Mouse (Mus musculus) neural tube, embryonic 13.5 days (tissue): ENCODE results near the gene Ppp4r1. TPM values are rescaled to one million over a fixed set of nuclear protein-coding genes. Genes with fewer than 3 reads are reported as not detected.
A peak's percentile ranks its signal among the peaks of the same experiment; 100 is the strongest.

Experiments
- ATAC-seq: fragments of 200-750 bp; cut with Nextera tagmentation; 2 replicates; pipeline ENCODE4 v1.8.0; 2017; ENCODE audit warnings: low read depth, mild to moderate bottlenecking, moderate TSS enrichment, moderate library complexity
- H3K27ac ChIP-seq: fragments of 300-500 bp; sonication (generic); replicated peaks from 2 replicates; pipeline ENCODE4 v1.5.1; 2015; ENCODE audit warnings: moderate library complexity, mild to moderate bottlenecking, inconsistent platforms
- H3K27me3 ChIP-seq: fragments of 300-500 bp; sonication (generic); 2 replicates; pipeline ENCODE4 v1.6.1; 2015; ENCODE audit warnings: mild to moderate bottlenecking, inconsistent platforms
- H3K36me3 ChIP-seq: fragments of 300-500 bp; sonication (generic); 2 replicates; pipeline ENCODE4 v1.6.1; 2015; ENCODE audit warnings: mild to moderate bottlenecking, inconsistent platforms
- H3K4me1 ChIP-seq: fragments of 300-500 bp; sonication (generic); replicated peaks from 2 replicates; pipeline ENCODE4 v1.6.1; 2015; ENCODE audit warnings: inconsistent platforms
- H3K4me2 ChIP-seq: fragments of 300-500 bp; sonication (generic); 2 replicates; pipeline ENCODE4 v1.6.1; 2015; ENCODE audit warnings: inconsistent platforms, mild to moderate bottlenecking, moderate library complexity
- H3K4me3 ChIP-seq: fragments of 300-500 bp; sonication (generic); 2 replicates; pipeline ENCODE4 v1.5.1; 2015; ENCODE audit warnings: mild to moderate bottlenecking, inconsistent platforms
- H3K9ac ChIP-seq: fragments of 300-500 bp; sonication (generic); 2 replicates; pipeline ENCODE4 v1.6.1; 2015; ENCODE audit warnings: moderate library complexity, mild to moderate bottlenecking, inconsistent platforms
- H3K9me3 ChIP-seq: fragments of 300-500 bp; sonication (generic); 2 replicates; pipeline ENCODE4 v1.6.1; 2016; ENCODE audit warnings: inconsistent platforms
- WGBS: fragments of 180-500 bp; shearing (Covaris S2); methylation state at CpG from one replicate; pipeline ENCODE4 v1.1.7; 2015; 5-methylcytosine and 5-hydroxymethylcytosine counted together
- polyA plus RNA-seq: library from polyadenylated mRNA; unstranded; fragments of >200 nt; fragmentation: Nextera tagmentation; extraction: Ambion mirVana; gene quantifications from 2 replicates; pipeline ENCODE4 v1.2.1, GENCODE M21; 2015

The Ppp4r1 gene
- polyA plus RNA-seq, 1 experiment from 2014 or later: 44.7 TPM

DNA sequence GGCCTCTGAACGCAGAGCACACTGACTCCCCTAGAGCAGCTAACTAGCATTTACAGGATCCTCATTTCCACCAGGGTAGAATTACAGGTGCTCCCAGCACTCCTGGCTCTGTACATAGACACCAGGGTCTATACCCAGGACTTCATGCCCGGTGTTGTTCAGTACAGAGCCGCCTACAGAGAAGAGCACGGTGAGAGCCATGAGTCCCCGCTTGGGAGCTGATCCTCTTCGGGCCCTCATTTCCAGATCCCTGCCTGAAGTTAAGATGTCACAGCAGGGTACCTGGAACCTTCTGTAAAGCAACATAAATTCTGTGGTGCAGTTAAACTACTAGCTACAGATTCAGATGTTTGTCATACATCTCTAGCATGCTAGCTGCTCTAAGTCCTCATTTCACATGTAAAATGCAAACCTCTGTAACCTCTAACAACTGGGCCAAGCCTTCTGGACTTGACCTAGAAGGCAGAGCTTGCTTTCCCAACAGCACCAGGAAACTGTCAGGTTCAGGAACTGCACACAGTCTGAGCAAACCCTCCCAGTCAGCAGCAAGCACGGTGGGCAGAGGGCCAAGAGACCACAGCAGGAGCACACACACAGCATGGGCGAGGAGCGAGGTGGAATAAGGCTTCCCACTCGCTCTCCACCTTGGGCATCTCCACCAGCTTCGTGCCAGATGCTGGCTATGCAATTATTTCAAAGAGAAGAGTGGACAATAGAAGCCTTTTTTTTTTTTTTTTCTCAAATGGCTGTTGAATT is 65.5 kb downstream of the Ppp4r1 start:
- H3K9ac ChIP-seq: peak overlapping the region; percentile 12; the same call in 1 of the 2 replicates
- H3K4me3 ChIP-seq: no peak overlapping the region
- no peaks in the 10 kb centered on the region for H3K9me3 ChIP-seq
- no peak overlapping the region for H3K4me2 ChIP-seq
- no peaks in the 10 kb centered on the region for H3K27me3 ChIP-seq
- peak overlapping the region; percentile 46 for H3K27ac ChIP-seq
- peaks cover 17% of the 10 kb centered on the region for H3K4me1 ChIP-seq
- H3K36me3 ChIP-seq: peaks cover 72% of the 10 kb centered on the region
- no peak for ATAC-seq
- 71% methylated on average over 11 of the region's 11 CpGs for WGBS

DNA sequence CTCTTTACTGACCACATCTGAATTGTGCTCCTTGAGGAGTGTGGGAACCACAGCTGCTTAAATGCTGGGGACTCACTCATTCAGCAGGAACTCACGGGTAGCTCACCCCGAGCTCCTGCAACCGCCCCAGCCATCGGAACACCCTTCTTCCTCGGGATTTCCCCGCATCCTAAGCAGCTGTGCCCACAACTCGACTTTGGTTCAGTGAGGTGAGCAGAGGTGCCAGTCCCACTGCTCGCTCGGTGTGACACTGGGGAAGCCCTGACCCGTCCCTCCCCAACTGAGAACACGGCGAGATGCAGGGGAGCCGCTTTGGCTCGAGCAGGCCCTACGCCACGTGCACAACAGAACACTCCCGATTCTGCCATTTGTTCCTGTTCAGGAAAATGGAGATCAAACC is 68.1 kb downstream of the Ppp4r1 start:
- 92% methylated on average over 17 of the region's 17 CpGs for WGBS
- peaks cover 17% of the 10 kb centered on the region for H3K4me1 ChIP-seq
- no peak overlapping the region for H3K9ac ChIP-seq
- H3K4me2 ChIP-seq: no peak overlapping the region
- ATAC-seq: no peak
- peaks cover 64% of the 10 kb centered on the region for H3K36me3 ChIP-seq
- no peak overlapping the region for H3K4me3 ChIP-seq
- no peak overlapping the region for H3K27ac ChIP-seq
- H3K27me3 ChIP-seq: no peaks in the 10 kb centered on the region
- no peaks in the 10 kb centered on the region for H3K9me3 ChIP-seq

DNA sequence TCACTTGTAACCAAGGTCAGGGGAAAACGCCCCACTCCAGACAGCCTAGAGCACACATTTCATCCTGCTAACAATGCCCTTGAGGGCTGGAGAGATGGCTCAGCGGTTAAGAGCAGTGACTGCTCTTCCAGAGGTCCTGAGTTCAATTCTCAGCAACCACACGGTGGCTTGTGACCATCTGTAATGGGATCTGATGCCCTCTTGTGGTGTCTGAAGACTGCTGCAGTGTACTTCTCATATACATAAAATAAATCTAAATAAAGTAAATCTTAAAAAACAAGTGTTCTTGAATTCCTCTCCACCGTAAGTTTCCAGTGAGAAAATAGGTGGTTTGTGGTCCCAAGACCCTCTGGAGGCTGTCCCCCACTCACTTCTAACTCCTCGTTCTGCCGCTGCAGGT is 69.4 kb downstream of the Ppp4r1 start:
- Histone ChIP-seq H3K4me2 (no peak overlapping the region), H3K27me3 (no peaks in the 10 kb centered on the region), H3K9me3 (no peaks in the 10 kb centered on the region), H3K27ac (no peak overlapping the region), H3K9ac (no peak overlapping the region), H3K4me3 (no peak overlapping the region), H3K4me1 (peaks cover 17% of the 10 kb centered on the region), H3K36me3 (peaks cover 73% of the 10 kb centered on the region)
- whole genome bisulfite sequencing: 91% methylated on average over 6 of the region's 6 CpGs
- ATAC-seq: no peak

DNA sequence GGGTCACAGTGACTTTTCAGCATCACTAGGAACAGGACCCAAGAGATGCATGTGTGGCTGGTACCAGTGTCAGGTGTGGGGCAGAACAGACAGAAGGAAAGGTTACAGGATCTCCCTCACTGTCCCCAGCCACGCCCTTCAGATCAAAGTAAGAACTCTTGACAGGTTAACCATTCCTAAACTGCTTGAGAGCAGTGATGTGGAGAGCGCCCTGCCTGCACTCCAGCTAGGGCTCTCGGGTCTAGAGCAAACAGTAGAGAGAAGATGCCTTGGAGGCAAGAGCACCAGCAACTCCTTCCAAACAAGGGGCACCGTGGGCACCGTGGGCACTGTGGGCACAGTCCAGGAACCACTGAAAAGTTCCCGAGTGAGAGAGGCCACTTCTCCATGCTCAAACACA is 71.0 kb downstream of the Ppp4r1 start:
- H3K36me3 ChIP-seq: peaks cover 88% of the 10 kb centered on the region

DNA sequence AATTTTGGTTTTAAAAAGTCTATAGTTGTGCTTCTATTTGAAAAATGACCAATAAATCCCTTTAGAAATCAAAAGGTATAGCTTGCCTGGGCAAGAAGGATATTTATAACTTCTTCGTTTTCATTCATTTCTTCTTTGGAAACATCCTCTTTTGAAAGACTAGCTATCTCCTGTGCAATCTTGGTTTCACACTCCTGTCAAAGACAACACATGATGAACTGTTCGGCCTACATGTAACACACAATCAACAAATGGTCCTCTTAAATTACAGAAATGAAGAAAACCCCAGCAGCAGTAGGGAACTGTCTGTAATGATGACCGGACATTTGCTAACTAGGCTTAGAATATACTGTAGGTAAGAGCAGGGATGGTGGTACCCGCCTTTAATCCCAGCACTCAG is 71.6 kb downstream of the Ppp4r1 start:
- no peak overlapping the region for H3K4me3 ChIP-seq
- H3K36me3 ChIP-seq: peaks cover 90% of the 10 kb centered on the region
- no peaks in the 10 kb centered on the region for H3K9me3 ChIP-seq
- H3K4me2 ChIP-seq: no peak overlapping the region
- WGBS: 92% methylated on average over 4 of the region's 4 CpGs
- ATAC-seq: no peak
- peaks cover 2% of the 10 kb centered on the region; the same call in 1 of the 2 replicates for H3K4me1 ChIP-seq
- H3K27me3 ChIP-seq: no peaks in the 10 kb centered on the region
- H3K27ac ChIP-seq: no peak overlapping the region
- no peak overlapping the region for H3K9ac ChIP-seq

More for the DNA sequence above, 71.0 kb downstream of the Ppp4r1 start:
- Histone ChIP-seq H3K27me3 (no peaks in the 10 kb centered on the region), H3K4me3 (no peak overlapping the region), H3K27ac (no peak overlapping the region), H3K9me3 (no peaks in the 10 kb centered on the region), H3K4me2 (no peak overlapping the region), H3K9ac (no peak overlapping the region), H3K4me1 (peaks cover 8% of the 10 kb centered on the region)
- no peak for ATAC-seq
- 93% methylated on average over 6 of the region's 6 CpGs for WGBS

DNA sequence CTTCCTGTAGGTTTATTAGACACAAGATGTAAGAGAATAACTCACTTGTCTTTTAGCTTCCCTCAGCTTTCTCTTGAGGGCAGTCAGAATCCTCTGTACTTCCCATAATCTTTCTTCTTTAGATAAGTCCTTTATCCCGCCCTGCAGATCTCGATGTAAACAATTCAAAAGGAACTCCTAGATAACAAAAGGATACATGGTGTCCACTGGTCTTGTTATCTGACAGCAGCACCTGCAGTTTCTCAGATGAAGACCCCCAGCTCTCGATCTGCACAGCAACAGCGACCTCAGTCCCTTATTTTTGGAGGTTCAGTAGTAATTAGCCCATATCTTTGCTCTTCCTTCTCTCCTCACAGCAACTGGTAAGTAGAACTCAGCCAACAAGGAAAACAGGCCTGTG is 75.2 kb downstream of the Ppp4r1 start:
- Histone ChIP-seq H3K27me3 (no peaks in the 10 kb centered on the region), H3K4me3 (no peak overlapping the region), H3K9ac (no peak overlapping the region), H3K9me3 (no peaks in the 10 kb centered on the region), H3K36me3 (peaks cover 72% of the 10 kb centered on the region), H3K4me2 (no peak overlapping the region), H3K27ac (no peak overlapping the region), H3K4me1 (no peaks in the 10 kb centered on the region)
- WGBS: 89% methylated on average over 4 of the region's 4 CpGs
- ATAC-seq: no peak

DNA sequence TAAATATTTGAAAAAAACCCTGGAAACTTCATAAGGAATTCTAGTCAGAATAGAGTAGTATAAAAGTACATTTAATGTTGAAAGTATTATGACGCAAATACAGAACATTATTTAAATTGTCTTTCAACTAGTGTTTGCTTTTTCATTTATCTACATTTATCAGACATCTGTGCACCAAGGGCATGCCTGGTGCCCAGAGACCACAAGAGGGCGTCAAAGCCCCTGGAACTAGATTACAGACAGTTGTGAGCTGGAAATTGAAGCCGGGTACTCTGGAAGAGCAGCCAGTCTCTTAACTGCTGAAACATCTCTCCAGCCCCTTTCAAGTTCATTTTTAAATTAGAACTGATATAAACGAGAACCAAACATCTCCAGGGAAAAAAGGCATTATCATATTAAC is 80.2 kb downstream of the Ppp4r1 start:
- Histone ChIP-seq H3K4me1 (peaks cover 2% of the 10 kb centered on the region; the same call in 1 of the 2 replicates), H3K4me3 (no peak overlapping the region), H3K27me3 (no peaks in the 10 kb centered on the region), H3K9ac (no peak overlapping the region), H3K9me3 (no peaks in the 10 kb centered on the region), H3K27ac (no peak overlapping the region), H3K36me3 (peaks cover 57% of the 10 kb centered on the region), H3K4me2 (no peak overlapping the region)
- WGBS: 54% methylated on average over 4 of the region's 4 CpGs
- ATAC-seq: no peak

DNA sequence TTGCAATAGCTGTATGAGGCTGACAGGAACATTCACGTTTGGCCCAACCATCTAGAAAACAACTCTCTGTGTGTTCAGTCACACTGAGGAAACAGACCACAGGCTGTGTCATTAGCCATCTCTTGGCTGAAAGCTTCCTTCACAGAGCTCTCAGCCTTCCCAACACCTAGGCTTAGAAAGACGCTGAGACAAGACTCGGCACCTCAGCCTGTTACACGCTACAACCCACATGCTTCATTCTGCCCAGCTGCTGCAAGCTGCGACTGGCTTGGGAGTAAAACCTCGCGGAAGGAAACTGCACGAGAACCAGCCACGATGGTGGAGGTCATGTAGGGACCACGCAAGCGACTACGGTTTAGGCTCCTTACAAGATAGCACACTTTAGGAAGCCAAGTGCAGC is 81.5 kb downstream of the Ppp4r1 start:
- Histone ChIP-seq H3K4me2 (no peak overlapping the region), H3K9ac (no peak overlapping the region), H3K27ac (no peak overlapping the region), H3K4me1 (peaks cover 2% of the 10 kb centered on the region; the same call in 1 of the 2 replicates), H3K36me3 (peaks cover 45% of the 10 kb centered on the region), H3K27me3 (no peaks in the 10 kb centered on the region), H3K9me3 (no peaks in the 10 kb centered on the region), H3K4me3 (no peak overlapping the region)
- 95% methylated on average over 12 of the region's 12 CpGs for WGBS
- no peak for ATAC-seq

DNA sequence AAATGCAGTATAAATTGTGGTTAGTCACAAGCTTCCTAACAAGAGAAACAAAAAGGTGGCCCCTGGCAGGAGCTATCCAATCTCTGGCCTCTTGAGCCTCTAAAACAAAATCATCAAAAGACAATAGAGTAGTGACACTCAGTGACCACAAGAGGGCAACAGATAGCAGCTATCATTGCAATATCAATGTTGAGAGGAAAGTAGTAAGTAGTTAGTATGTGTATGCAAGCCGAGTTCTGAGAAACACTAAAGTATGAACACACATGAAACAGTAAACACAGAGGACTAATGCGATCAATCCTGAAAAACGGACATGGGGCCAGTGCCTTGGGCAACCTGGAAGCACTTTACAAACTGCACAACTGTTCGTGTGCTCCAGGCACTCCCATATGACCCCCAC is 82.4 kb downstream of the Ppp4r1 start:
- peak; percentile 49; the same call in 1 of the 2 replicates for ATAC-seq
- Histone ChIP-seq H3K36me3 (peaks cover 39% of the 10 kb centered on the region), H3K27ac (no peak overlapping the region), H3K27me3 (no peaks in the 10 kb centered on the region), H3K4me3 (no peak overlapping the region), H3K4me1 (peaks cover 2% of the 10 kb centered on the region; the same call in 1 of the 2 replicates), H3K9ac (no peak overlapping the region), H3K4me2 (no peak overlapping the region), H3K9me3 (no peaks in the 10 kb centered on the region)
- 43% methylated on average over 4 of the region's 4 CpGs for WGBS

DNA sequence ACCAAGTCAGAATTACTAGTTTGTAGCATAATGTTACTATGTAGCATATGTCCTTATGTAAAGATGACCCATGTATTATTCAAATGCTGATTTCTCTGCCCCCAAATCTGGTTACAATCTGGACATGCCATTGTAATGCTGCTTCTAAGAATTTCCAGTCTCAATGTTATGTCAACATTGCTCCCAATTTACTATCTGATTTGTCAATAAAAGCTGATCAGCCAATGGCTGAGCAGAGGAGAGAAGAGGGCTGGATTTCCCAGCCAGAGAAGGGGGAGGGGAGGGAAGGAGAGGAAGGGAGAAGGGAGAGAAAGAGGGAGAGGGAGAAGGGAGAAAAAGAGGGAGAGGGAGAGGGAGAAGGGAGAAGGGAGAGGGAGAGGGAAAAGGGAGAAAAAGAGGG is 82.9 kb downstream of the Ppp4r1 start:
- ATAC-seq: no peak

DNA sequence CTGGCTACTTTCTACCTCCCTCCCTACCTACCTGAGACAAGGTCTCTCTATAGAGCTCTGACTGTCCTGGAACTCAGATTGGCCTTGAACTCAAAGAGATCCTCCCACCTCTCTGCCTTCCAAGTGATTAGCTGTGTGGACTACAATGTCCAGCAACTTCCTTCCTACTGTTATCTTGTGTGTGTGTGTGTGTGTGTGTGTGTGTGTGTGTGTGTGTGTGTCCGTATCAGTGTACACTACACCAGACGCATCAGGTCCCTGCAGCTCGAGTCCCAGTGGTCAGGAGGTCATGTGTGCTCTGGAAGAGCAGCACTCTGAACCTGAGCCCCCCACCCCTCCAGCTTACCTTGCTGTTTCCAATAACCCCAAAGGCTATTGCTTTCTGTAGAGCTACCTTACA is 83.8 kb downstream of the Ppp4r1 start:
- H3K4me1 ChIP-seq: peaks cover 2% of the 10 kb centered on the region; the same call in 1 of the 2 replicates
- H3K27ac ChIP-seq: no peak overlapping the region
- no peak overlapping the region for H3K9ac ChIP-seq
- H3K9me3 ChIP-seq: no peaks in the 10 kb centered on the region
- WGBS: 87% methylated on average over 3 of the region's 3 CpGs
- no peak overlapping the region for H3K4me3 ChIP-seq
- ATAC-seq: no peak
- H3K27me3 ChIP-seq: no peaks in the 10 kb centered on the region
- H3K36me3 ChIP-seq: peaks cover 33% of the 10 kb centered on the region
- no peak overlapping the region for H3K4me2 ChIP-seq

More for the DNA sequence above, 82.9 kb downstream of the Ppp4r1 start:
- Histone ChIP-seq H3K36me3 (peaks cover 39% of the 10 kb centered on the region), H3K9me3 (no peaks in the 10 kb centered on the region), H3K4me3 (no peak overlapping the region), H3K4me1 (peaks cover 2% of the 10 kb centered on the region; the same call in 1 of the 2 replicates), H3K27ac (no peak overlapping the region), H3K27me3 (no peaks in the 10 kb centered on the region), H3K9ac (no peak overlapping the region), H3K4me2 (no peak overlapping the region)

DNA sequence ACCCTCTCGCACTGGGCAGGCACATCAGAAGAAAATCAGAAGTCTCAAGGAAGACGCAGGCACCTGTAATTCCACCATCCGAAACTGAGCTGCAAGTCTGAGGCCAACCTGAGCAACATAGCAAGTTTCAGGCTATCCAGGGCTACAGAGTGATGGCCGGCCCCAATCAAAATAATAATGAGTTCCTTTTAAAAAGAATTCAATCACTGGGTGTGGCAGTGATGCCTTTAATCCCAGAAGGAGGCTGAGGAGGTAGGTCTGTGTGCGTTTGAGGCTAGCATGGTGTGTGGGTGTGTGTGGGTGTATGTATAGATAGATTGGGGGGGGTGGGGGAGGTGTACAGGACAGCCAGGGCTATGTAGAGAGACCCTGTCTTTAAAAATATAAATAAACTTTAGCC is 85.6 kb downstream of the Ppp4r1 start:
- ATAC-seq: no peak
- Histone ChIP-seq H3K36me3 (peaks cover 25% of the 10 kb centered on the region), H3K9me3 (no peaks in the 10 kb centered on the region), H3K9ac (no peak overlapping the region), H3K4me3 (no peak overlapping the region), H3K4me2 (no peak overlapping the region), H3K27ac (no peak overlapping the region), H3K4me1 (peaks cover 18% of the 10 kb centered on the region), H3K27me3 (no peaks in the 10 kb centered on the region)
- WGBS: 87% methylated on average over 5 of the region's 5 CpGs

DNA sequence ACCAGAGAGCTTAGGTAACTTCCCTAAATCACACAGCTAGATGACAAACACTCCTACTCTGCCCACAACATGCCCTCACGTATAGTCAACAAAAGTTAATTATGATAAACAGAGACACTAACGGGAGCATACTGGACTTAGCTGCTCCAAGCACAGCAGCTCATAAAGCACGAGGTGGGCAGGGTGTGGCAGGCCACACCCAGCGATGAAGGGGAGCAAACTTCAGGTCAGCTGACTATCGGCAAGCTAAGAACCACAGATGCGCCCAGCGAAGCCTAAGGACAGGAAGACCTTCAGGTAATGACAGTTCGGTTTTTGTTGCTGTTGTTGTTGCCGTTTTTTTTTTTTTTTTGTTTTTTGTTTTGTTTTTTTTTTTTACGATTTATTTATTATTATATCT is 87.3 kb downstream of the Ppp4r1 start:
- Histone ChIP-seq H3K27me3 (no peaks in the 10 kb centered on the region), H3K4me2 (no peak overlapping the region), H3K9ac (no peak overlapping the region), H3K9me3 (no peaks in the 10 kb centered on the region), H3K4me1 (peaks cover 16% of the 10 kb centered on the region), H3K27ac (no peak overlapping the region), H3K36me3 (peaks cover 16% of the 10 kb centered on the region), H3K4me3 (no peak overlapping the region)
- ATAC-seq: no peak
- WGBS: 93% methylated on average over 10 of the region's 10 CpGs
